Mouse (Mus musculus) liver, embryonic 11.5 days (tissue): ENCODE data around the gene Drd1. TPM values are rescaled to one million over a fixed set of nuclear protein-coding genes. Genes with fewer than 3 reads are reported as not detected.

Experiments
- ATAC-seq: fragments of 200-750 bp; cut with Nextera tagmentation; replicated peaks from 2 replicates; pipeline ENCODE4 v1.8.0; 2017; ENCODE audit warnings: moderate number of reproducible peaks, mild to moderate bottlenecking, moderate TSS enrichment, moderate library complexity; ENCODE audit not compliant: low FRiP score
- DNase-seq: peaks from one replicate; pipeline ENCODE4 v3.0.0-alpha.2; 2017; ENCODE audit warnings: low spot score
- H3K27ac ChIP-seq: fragments of 300-500 bp; sonication (generic); 2 replicates; pipeline ENCODE4 v1.5.1; 2014; ENCODE audit warnings: mild to moderate bottlenecking, low read depth, low read length, control low read depth
- H3K27me3 ChIP-seq: fragments of 300-500 bp; sonication (generic); replicated peaks from 2 replicates; pipeline ENCODE4 v1.6.1; 2014; ENCODE audit warnings: low read length, mixed read lengths; ENCODE audit not compliant: control insufficient read depth, insufficient read depth
- H3K36me3 ChIP-seq: fragments of 300-500 bp; sonication (generic); 2 replicates; pipeline ENCODE4 v1.6.1; 2014; ENCODE audit warnings: mild to moderate bottlenecking, low read length, moderate library complexity, mixed read lengths; ENCODE audit not compliant: control insufficient read depth, insufficient read depth
- H3K4me1 ChIP-seq: fragments of 300-500 bp; sonication (generic); replicated peaks from 2 replicates; pipeline ENCODE4 v1.6.1; 2014; ENCODE audit warnings: low read length, mixed read lengths; ENCODE audit not compliant: control insufficient read depth, insufficient read depth
- H3K4me2 ChIP-seq: fragments of 300-500 bp; sonication (generic); 2 replicates; pipeline ENCODE4 v1.6.1; 2014; ENCODE audit warnings: mild to moderate bottlenecking, control low read depth, moderate library complexity
- H3K4me3 ChIP-seq: fragments of 300-500 bp; sonication (generic); 2 replicates; pipeline ENCODE4 v1.5.1; 2014; ENCODE audit warnings: low read depth, low read length, control low read depth
- H3K9ac ChIP-seq: fragments of 300-500 bp; sonication (generic); 2 replicates; pipeline ENCODE4 v1.6.1; 2014; ENCODE audit warnings: low read depth, low read length, control low read depth
- H3K9me3 ChIP-seq: fragments of 300-500 bp; sonication (generic); 2 replicates; pipeline ENCODE4 v1.6.1; 2016; ENCODE audit warnings: low read length, inconsistent platforms, mixed read lengths; ENCODE audit not compliant: control insufficient read depth
- WGBS: fragments of 180-500 bp; shearing (Covaris S2); extraction: QIAGEN DNeasy Blood & Tissue Kit; methylation state at CpG from one replicate; pipeline ENCODE4 v1.1.7; 2014; 5-methylcytosine and 5-hydroxymethylcytosine counted together
- polyA plus RNA-seq: library from polyadenylated mRNA; unstranded; fragments of >200 nt; fragmentation: Nextera tagmentation; extraction: Ambion mirVana; gene quantifications from 2 replicates; pipeline ENCODE4 v1.2.1, GENCODE M21; 2014

Gene Drd1
- polyA plus RNA-seq = not detected in 2 replicates

DNA sequence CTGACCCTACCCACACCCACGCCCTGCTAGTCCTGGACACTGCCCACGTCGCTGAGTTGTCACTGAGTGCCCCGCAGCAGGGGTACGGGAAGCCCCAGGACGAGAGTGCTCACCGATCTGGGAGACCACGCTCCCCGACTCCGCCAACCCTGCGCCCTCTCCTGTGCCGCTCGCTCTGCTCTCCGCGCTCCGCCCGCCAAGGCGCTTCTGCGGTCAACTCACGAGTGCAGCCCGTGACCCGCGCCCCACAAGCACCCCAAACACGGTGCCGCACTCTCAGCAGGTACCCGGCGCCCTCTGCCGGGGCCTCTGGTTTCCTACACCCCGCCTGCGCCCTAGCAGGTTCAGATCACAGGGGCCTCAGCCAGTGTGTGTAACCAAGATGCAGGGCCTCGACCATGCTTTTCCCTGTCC lies at the start of gene Drd1:
Gene Drd1, minus strand, starts transcription at position 258 of the 414 bp plus-strand sequence.
- ATAC-seq = no peak; the same call in 1 of the 2 replicates
- peak within 1 kb of the TSS; percentile 82 for H3K4me2 ChIP-seq
- no peaks in the 10 kb centered on the region for H3K9me3 ChIP-seq
- no peaks in the 10 kb centered on the region for H3K4me1 ChIP-seq
- H3K36me3 ChIP-seq = no peaks in the 10 kb centered on the region
- DNase-seq = peak; percentile 54
- H3K27me3 ChIP-seq = peaks cover 36% of the 10 kb centered on the region
- WGBS = under 1% methylated on average over 31 of the region's 31 CpGs
- peak within 1 kb of the TSS; percentile 49 for H3K4me3 ChIP-seq
- no peak within 1 kb of the TSS for H3K27ac ChIP-seq
- no peak within 1 kb of the TSS for H3K9ac ChIP-seq

DNA sequence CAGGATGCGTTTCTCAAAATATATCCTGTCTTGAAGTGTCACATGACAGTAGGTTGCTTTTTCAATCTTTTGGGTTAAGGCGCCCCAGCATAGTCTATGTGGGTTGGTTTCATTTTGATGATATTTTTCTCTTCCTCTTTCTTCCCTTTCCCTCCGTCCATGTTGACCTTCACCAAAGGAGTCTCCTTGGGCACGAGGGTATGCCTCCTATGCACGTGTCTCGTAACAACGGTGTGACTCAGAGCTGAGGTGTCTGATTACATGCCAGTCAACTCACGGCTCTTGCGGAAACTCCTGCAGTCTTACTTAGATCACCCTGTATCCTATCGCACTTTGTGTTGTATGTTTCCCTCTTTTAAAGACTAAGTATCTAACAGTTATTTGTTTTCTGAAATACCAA lies 48.4 kb upstream of the Drd1 start:
- no peak overlapping the region for H3K4me2 ChIP-seq
- H3K36me3 ChIP-seq = peaks cover 24% of the 10 kb centered on the region; the same call in 1 of the 2 replicates
- no peak overlapping the region for H3K27ac ChIP-seq
- H3K4me3 ChIP-seq = no peak overlapping the region
- DNase-seq (no peak), ATAC-seq (no peak)
- H3K4me1 ChIP-seq = peaks cover 7% of the 10 kb centered on the region; the same call in 1 of the 2 replicates
- 87% methylated on average over 10 of the region's 10 CpGs for WGBS
- H3K27me3 ChIP-seq = no peaks in the 10 kb centered on the region
- H3K9me3 ChIP-seq = no peaks in the 10 kb centered on the region
- no peak overlapping the region for H3K9ac ChIP-seq

DNA sequence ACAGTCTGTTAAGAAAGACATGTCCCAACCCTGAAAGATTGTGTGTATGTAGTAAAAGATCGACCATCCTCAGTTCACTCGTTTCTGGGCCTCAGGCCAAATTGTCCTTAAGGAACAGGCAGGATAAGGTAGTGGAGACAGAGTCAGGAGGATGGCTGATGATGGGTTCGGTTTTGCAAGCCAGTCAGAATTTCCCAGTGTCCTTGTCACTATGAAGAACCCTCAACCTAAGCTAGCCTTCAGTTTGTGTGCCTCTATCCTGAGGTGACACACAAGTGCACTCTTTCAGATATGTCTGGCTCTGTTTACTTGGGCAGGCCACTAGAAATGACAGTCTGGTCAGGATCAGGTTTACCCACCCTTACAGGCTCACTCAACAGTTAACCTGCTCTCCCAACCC lies 47.8 kb upstream of the Drd1 start:
- H3K9me3 ChIP-seq = no peaks in the 10 kb centered on the region
- 85% methylated on average over 3 of the region's 3 CpGs for WGBS
- peaks cover 7% of the 10 kb centered on the region; the same call in 1 of the 2 replicates for H3K4me1 ChIP-seq
- H3K4me2 ChIP-seq = no peak overlapping the region
- no peak for ATAC-seq
- no peak for DNase-seq
- no peak overlapping the region for H3K9ac ChIP-seq
- H3K36me3 ChIP-seq = peaks cover 21% of the 10 kb centered on the region; the same call in 1 of the 2 replicates
- H3K27ac ChIP-seq = no peak overlapping the region
- no peak overlapping the region for H3K4me3 ChIP-seq
- no peaks in the 10 kb centered on the region for H3K27me3 ChIP-seq

DNA sequence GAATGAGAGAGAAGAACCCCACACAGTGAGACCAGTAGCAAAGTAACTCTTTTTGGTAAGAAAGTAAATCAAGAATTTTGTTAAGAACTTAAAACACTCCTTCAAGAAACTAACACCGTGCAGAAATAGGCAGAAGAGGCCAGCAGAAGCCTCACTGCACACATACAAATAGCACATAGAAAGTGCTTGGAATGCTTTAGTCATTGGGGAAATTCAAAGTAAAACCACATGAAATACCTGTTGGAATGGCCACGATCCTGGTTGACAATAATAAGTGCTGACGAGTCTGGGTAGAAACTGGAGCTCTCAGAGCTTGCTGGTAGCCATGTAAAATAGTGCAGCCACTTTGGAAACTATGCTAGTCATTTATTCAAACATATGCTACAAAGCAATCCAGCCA lies 46.6 kb upstream of the Drd1 start:
- WGBS = 84% methylated on average over 3 of the region's 3 CpGs
- H3K9me3 ChIP-seq = no peaks in the 10 kb centered on the region
- H3K27me3 ChIP-seq = no peaks in the 10 kb centered on the region
- ATAC-seq (no peak), DNase-seq (no peak)
- peaks cover 7% of the 10 kb centered on the region; the same call in 1 of the 2 replicates for H3K4me1 ChIP-seq
- H3K27ac ChIP-seq = no peak overlapping the region
- H3K4me3 ChIP-seq = no peak overlapping the region
- peaks cover 18% of the 10 kb centered on the region; the same call in 1 of the 2 replicates for H3K36me3 ChIP-seq
- no peak overlapping the region for H3K4me2 ChIP-seq
- H3K9ac ChIP-seq = no peak overlapping the region

DNA sequence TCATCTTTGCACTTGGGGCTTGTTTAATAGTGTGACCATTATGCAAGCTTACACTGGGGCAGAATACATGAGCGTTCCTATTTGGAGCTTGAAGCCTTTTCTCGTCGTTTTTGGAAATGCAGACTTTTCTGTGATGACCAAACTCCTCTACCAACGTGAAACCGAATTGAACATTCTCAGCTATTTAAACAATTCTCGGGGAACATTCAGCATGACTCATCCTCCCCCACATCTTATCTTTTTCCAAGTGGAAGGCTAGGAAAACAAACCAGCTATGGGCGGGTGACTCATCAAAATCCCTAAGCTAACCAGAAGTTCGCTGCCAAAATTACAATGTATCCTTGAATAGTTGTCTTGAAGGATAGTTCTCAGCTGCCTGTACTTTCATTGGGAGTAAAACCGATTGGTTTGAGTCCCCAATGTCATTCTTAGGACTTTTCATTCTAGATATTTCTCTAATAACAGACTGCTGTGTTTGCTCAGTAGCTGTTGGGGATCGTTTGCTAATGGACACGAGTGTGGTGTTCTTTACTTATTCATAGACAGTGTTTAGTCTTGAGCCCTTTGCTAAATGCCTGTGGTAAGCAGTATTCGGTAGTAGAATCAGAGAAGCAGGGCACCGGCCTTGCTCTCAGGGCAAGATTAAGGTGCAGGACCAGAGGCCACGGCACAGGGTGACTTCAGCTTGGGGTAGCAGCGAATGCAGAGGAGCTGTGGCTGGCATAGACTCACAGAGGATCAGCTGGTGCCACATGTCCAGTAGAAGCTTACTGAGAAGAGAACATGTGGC lies 45.7 kb upstream of the Drd1 start:
- no peak overlapping the region for H3K4me2 ChIP-seq
- no peaks in the 10 kb centered on the region for H3K9me3 ChIP-seq
- 73% methylated on average over 15 of the region's 15 CpGs for WGBS
- peaks cover 17% of the 10 kb centered on the region for H3K36me3 ChIP-seq
- H3K27ac ChIP-seq = no peak overlapping the region
- ATAC-seq (no peak), DNase-seq (no peak)
- peaks cover 7% of the 10 kb centered on the region; the same call in 1 of the 2 replicates for H3K4me1 ChIP-seq
- no peak overlapping the region for H3K9ac ChIP-seq
- no peaks in the 10 kb centered on the region for H3K27me3 ChIP-seq
- no peak overlapping the region for H3K4me3 ChIP-seq

DNA sequence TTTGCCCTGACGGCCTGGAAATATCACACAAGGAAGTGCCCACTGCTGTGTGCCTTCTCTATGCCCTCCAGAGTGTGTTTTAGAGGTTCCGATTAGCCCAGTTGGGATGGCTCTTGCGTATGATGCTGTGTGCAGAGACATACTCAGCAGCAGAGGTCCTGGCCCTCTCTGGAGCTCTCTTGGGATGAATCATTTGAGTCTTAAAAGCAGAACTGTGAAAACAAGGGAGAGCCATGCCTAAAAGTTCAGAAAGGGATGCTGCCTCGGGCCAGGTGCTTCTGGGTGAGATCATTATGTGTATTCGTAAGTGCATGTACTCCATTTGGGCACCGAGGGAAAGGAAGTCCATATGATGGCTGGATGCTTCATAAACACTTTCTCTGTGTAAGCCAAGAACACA lies 42.3 kb upstream of the Drd1 start:
- WGBS = 94% methylated on average over 6 of the region's 6 CpGs
- H3K9me3 ChIP-seq = no peaks in the 10 kb centered on the region
- H3K27me3 ChIP-seq = no peaks in the 10 kb centered on the region
- no peak overlapping the region for H3K4me2 ChIP-seq
- DNase-seq (no peak), ATAC-seq (no peak)
- no peak overlapping the region for H3K9ac ChIP-seq
- H3K4me1 ChIP-seq = peaks cover 7% of the 10 kb centered on the region; the same call in 1 of the 2 replicates
- H3K4me3 ChIP-seq = no peak overlapping the region
- H3K27ac ChIP-seq = no peak overlapping the region
- peaks cover 29% of the 10 kb centered on the region for H3K36me3 ChIP-seq

DNA sequence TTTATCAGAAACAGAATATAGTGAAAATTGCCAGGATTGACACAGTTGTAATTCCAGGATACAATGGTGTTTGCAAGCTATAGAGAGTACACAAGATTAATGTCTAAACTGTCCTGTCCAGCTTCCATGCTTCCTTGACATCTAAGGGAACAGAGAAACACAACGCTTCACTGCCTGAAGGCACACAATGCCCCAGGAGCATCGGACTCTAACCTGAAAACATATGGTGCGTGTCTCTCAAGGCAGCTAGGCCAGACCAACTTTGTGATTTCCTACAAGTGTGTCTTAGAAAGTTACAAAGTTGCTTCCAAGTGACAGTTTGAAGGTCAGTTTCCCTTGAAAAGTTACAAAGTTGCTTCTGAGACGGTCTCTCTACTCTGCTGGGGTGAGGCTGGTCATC lies 41.7 kb upstream of the Drd1 start:
- no peak overlapping the region for H3K27ac ChIP-seq
- H3K36me3 ChIP-seq = peaks cover 32% of the 10 kb centered on the region
- WGBS = 94% methylated on average over 4 of the region's 4 CpGs
- no peaks in the 10 kb centered on the region for H3K27me3 ChIP-seq
- no peak overlapping the region for H3K4me2 ChIP-seq
- H3K9ac ChIP-seq = no peak overlapping the region
- no peaks in the 10 kb centered on the region for H3K9me3 ChIP-seq
- no peak overlapping the region for H3K4me3 ChIP-seq
- ATAC-seq (no peak), DNase-seq (no peak)
- H3K4me1 ChIP-seq = peaks cover 7% of the 10 kb centered on the region; the same call in 1 of the 2 replicates

DNA sequence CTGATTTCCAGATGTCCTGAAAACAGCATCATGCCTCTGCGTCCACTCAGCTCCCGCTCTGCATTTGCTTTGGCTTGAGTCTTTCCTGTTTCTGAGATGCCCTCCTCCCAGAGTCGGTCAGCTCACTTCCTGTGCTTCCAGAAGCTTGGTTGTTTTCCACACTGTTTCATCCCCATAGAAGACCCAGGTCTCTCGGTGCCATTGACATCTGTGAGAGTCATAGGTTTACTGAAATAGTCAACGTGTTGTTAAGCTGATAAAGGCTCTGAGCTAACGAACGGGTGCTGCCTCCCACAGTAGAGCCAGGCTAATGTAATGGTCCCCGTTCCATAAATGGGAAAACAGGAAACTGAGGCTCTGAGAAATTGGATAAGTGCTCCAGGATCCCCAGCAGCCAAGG lies 40.2 kb upstream of the Drd1 start:
- H3K9ac ChIP-seq = no peak overlapping the region
- 79% methylated on average over 8 of the region's 8 CpGs for WGBS
- ATAC-seq (no peak), DNase-seq (no peak)
- H3K9me3 ChIP-seq = no peaks in the 10 kb centered on the region
- peaks cover 34% of the 10 kb centered on the region for H3K36me3 ChIP-seq
- H3K27ac ChIP-seq = no peak overlapping the region
- H3K4me3 ChIP-seq = no peak overlapping the region
- H3K4me1 ChIP-seq = peaks cover 6% of the 10 kb centered on the region; the same call in 1 of the 2 replicates
- H3K4me2 ChIP-seq = no peak overlapping the region
- H3K27me3 ChIP-seq = no peaks in the 10 kb centered on the region

DNA sequence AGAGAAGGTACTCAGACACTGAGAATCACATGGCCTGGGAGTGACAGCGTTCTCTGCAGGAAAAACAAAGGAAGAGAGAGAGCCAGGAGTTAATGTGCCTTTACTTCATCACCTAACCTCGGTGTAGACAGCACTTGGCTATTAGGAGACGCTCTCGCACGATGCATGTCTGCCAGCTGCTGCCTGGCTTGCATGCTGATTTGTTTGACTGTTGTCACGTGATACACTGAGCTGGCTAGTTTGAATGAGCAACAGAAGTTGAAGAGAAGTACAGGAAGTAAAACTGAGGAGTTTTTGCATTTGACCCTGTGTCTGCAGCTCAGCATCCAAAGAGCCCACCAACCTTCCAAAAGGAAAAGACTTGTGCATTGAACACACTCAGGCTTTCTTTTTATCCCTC lies 39.5 kb upstream of the Drd1 start:
- no peak for DNase-seq
- no peak overlapping the region for H3K9ac ChIP-seq
- H3K4me3 ChIP-seq = no peak overlapping the region
- WGBS = 89% methylated on average over 6 of the region's 6 CpGs
- H3K27me3 ChIP-seq = no peaks in the 10 kb centered on the region
- H3K27ac ChIP-seq = no peak overlapping the region
- peaks cover 35% of the 10 kb centered on the region for H3K36me3 ChIP-seq
- no peak for ATAC-seq
- peaks cover 3% of the 10 kb centered on the region; the same call in 1 of the 2 replicates for H3K4me1 ChIP-seq
- H3K9me3 ChIP-seq = no peaks in the 10 kb centered on the region
- no peak overlapping the region for H3K4me2 ChIP-seq
